Mouse (Mus musculus): ENCODE measurements around the gene Senp8.

Senp8 gene

GRCm38 (mm10) chr9:59723791-59724442 is 26.6 kb downstream of the Senp8 start:
- TF ChIP-seq GATA4 (IDR thresholded peaks at IDR 0.05; ENCODE audit: insufficient replicate concordance, low read length) = no peak

GRCm38 (mm10) chr9:59723096-59723657 is 27.3 kb downstream of the Senp8 start:
- TF ChIP-seq GATA4 (IDR thresholded peaks at IDR 0.05; ENCODE audit: insufficient replicate concordance, low read length) = no peak

DNA sequence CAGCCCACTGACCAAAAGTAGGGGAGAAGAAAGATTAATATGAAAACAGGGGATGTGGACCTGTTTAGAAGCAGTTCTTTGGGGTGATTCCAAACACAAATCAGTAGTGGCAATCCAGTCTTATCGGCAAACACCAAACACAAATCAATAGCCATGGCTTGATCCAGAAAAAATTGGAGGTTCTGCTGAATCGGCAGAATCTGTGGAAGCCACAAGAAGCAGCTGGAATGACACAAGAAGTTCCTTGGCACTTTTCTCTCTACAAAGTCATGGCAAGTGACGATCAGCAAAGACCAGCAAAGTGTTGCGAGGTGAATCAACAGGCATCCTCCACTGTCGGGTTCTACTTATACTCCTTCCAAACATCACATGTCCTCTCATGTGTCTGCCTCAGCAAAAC is 29.4 kb downstream of the Senp8 start:
- TF ChIP-seq GATA4 (IDR thresholded peaks at IDR 0.05; ENCODE audit: insufficient replicate concordance, low read length) = no peak

GRCm38 (mm10) chr9:59718237-59718636 is 32.3 kb downstream of the Senp8 start:
- no peak for TF ChIP-seq GATA4 (IDR thresholded peaks at IDR 0.05; ENCODE audit: insufficient replicate concordance, low read length)

DNA sequence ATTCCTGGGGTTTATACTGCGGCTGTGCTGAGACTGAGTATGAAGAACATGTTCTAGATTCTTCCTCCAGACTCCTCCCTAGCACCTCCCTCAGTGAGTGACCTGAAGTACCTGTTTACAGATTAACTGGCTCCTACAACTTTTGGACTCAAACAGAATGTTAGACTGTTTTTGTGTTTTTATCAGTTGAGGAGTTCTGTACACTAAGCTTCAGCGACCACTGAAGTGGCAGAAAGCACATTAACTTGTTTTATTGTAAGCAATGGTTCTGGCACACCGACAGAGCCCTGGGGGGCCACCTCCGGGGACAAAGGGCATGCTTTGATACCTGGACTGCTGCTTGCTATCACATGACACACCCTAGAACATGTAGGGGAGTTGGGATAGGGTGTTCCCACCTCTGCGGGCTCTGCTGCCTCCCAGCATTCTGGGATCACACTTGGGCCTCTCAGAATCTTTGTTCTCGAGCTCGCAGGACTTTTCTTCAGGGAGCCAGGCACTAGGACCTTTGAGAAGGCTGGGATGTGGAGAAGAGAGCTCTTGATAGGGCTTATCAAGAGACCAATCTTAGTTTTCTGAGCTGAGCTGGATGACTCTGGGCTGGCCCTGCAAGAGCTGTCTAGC is 34.1 kb downstream of the Senp8 start:
- TF ChIP-seq GATA4 (IDR thresholded peaks at IDR 0.05; ENCODE audit: insufficient replicate concordance, low read length) = no peak

GRCm38 (mm10) chr9:59709225-59709624 is 41.3 kb downstream of the Senp8 start:
- TF ChIP-seq GATA4 (IDR thresholded peaks at IDR 0.05; ENCODE audit: insufficient replicate concordance, low read length) = no peak

DNA sequence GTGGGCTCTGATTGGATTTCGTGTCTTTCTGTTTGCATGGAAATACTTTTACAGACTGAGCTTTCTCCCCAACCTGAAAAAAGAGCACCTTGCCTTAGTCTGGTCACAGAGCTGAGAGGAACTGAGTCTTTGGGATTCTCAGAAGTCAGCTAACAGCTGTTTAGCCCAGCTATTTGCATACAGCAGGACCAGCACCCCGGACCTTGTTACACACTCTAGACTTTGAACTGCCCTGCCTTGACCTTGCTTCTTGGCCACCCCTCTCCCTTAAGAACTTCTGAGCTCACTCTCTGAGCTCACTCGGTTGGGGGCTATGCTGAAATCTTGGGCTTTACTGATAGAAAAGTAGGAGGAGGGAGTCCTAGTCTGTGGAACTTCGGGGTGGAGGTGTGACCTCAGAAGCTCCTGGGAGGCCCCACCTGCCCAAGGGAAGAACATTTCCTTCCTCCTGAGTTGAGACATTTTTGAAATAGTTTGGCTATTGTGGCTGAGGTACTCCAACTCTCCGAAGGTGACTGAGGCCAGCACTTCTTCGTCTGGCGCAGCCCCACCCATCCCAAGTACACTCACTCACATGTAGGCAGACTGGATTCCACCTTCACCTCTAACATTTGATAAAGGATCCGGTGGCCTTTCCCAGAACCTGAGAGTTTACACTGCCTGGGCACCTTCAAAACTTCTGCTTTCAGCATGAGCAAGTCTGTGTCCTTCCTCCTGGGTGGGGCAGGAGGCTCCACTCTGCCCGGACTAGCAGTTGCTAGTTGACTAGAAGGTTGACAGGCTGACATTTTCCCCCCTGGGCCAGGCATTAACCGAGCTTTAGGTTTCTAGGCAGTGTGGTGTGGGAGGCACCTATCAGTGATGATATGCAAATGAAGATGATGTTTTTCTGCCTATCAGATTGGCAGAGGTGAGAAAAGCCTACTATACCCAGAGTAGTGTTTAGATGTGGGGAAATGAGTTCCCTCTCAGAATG is 43.4 kb downstream of the Senp8 start:
- no peak for TF ChIP-seq GATA4 (IDR thresholded peaks at IDR 0.05; ENCODE audit: insufficient replicate concordance, low read length)

DNA sequence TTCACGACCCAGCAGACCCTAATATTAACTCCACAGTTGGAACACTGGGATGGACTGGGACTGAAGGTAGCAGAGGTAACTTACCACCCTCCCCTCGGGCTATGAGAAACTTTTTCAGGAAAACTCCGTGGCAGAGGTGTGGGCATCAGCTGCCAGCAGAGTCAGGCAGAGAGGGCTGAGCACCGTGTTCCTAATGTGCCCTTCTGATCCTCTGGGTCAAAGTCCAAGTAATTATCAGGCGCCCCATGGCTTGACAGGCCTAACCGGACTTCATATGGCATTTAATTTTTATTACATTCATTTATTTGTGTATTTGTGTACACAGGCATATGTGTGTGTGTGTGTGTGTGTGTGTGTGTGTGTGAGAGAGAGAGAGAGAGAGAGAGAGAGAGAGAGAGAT is 47.4 kb downstream of the Senp8 start:
- no peak for TF ChIP-seq GATA4 (IDR thresholded peaks at IDR 0.05; ENCODE audit: insufficient replicate concordance, low read length)

- no peak for TF ChIP-seq GATA4 (IDR thresholded peaks at IDR 0.05; ENCODE audit: insufficient replicate concordance, low read length)
Observed at GRCm38 (mm10) chr9:59701094-59701493, 49.4 kb downstream of the Senp8 start.

DNA sequence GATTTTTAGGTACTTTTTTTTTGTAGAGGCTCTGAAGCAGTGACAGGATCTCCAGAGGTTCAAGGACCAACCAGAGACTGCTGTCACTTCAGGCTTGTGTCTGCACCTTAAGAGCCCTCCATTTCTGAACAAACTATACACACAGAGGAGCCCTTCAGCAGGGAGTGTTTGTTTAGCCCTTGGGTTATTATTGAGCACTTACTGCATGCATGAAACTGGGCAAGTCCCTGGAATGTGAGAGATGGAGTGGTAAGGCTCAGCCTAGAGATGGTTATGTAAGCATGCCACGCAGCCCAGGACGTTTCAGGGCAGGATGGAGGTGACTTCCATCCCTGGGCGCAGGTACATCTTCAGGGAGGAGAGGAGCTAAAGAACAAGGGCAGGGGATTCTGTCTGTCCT is 54.1 kb downstream of the Senp8 start:
- no peak for TF ChIP-seq GATA4 (IDR thresholded peaks at IDR 0.05; ENCODE audit: insufficient replicate concordance, low read length)

- no peak for TF ChIP-seq GATA4 (IDR thresholded peaks at IDR 0.05; ENCODE audit: insufficient replicate concordance, low read length)
Observed at GRCm38 (mm10) chr9:59695451-59695813, 55.1 kb downstream of the Senp8 start.

DNA sequence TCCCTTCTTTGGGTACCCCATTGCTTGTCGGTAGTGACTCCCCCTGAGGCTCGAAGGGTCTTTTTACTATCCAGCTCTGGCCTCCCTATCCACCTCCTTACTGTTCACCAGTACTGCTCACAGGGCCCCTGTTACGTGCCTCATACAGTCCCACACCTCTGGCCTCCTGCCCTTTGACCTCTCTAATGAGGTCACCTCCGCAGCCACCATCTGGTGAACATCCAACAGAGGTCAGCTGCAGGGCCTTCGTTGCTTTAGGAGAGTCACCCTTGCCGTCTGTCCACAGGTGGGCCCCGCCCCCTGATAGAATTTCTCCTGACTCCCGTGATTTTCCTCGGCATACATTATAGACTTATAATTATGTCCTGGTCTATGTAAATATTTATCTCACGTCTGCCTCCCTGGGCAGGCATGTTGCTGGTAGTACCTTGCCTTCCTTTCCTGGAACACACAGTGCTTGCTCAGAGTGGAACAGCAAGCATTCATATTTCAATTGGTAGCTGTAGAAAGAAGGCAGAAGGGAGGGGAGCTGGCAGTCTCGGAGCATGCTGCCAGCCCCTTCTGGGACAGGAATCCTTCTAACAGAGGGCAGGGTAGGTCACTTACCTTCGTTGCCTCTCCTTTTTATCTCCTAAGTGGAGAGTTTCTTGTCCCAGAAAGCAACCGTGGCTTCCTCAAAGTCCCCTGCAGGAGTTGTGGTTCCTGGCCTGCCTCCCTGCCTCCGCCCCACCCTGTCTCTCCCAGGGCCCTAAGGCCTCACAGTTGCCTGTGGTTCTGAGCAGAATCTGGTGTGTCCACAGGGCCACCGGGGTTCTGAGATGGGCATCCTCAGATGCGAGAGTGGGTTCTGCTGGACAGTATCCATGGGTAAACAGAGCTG is 55.7 kb downstream of the Senp8 start:
- TF ChIP-seq GATA4 (IDR thresholded peaks at IDR 0.05; ENCODE audit: insufficient replicate concordance, low read length) = no peak

DNA sequence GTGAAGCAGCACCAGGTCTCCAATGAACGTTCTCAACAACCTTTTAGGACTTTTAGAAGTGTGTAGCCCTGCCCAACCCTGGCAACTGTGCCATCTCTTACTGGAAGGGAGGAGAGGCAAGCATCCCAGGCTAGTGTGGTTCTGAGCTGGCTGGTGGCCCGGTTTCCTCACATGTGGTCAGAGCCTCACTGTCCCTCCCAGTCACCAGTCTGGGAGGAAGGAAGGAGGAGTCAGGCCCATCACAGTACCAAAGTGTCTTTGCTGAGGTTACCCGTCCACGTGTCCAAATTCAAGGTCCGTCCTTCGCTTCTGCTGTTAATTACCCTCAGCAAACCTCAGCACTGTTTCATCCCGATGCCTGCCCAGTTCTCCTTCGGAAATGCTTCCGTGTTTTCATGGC is 58.4 kb downstream of the Senp8 start:
- no peak for TF ChIP-seq GATA4 (IDR thresholded peaks at IDR 0.05; ENCODE audit: insufficient replicate concordance, low read length)

- TF ChIP-seq GATA4 (IDR thresholded peaks at IDR 0.05; ENCODE audit: insufficient replicate concordance, low read length) = no peak
Observed at GRCm38 (mm10) chr9:59691635-59692094, 58.8 kb downstream of the Senp8 start.

Measured in liver, adult (tissue).